Mouse (Mus musculus) megakaryocyte, embryonic 14.5 days (primary cell): ENCODE results near the gene Clec1a.

ENCODE experiments used
- FLI1 ChIP-seq: IDR thresholded peaks from 2 replicates; pipeline ENCODE4 v1.6.1; 2012; ENCODE audit warnings: low read length, inconsistent platforms, mixed read lengths
- GATA1 ChIP-seq: IDR thresholded peaks from 3 replicates; pipeline ENCODE4 v1.6.1; 2012; ENCODE audit warnings: mixed read lengths, low read length, inconsistent platforms, borderline replicate concordance

- no peak for TF ChIP-seq GATA1
- no peak for TF ChIP-seq FLI1
Measured at GRCm38 (mm10) chr6:129405999-129406398, 45.8 kb downstream of the Clec1a start.
